In the genomic region with DNA sequence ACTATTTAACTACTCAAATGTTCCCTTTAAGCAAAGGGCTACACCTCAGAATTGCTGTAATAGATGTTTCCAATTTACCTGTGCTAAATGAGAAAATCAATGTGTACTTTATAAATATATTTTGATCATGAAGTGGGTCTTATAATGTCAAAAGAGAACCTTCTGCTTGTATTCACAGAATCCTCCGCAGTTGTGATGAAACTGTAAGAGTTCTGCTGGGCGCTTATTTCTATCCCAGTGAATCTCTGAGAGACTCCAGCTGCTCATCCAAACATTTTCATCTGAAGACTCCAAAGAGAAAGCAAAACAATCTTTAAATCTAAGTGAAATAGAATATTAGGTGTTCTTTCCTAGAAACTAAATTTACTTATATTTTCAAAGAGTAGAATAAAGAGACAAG, we compare ENCODE assay signal across 26 mouse cellular contexts.
A peak's percentile ranks its signal among the peaks of the same experiment; 100 is the strongest.
DNase-seq lines count a peak whose midpoint lies in the region; ATAC-seq and TF ChIP-seq lines count a peak whose summit lies in the region.
"Had no signal": no experiment of that assay in that cellular context is flagged by ENCODE, and none has a peak within 500 bp of the region (broad histone marks: within the 10 kb centered on the region; RNA-seq: fewer than 3 reads in every experiment).

No protein-coding gene starts in this region.

- no peak for TF ChIP-seq CTCF in left cerebral cortex, adult 2 months (IDR thresholded peaks at IDR 0.05)

- H3K27me3 ChIP-seq in forebrain, embryonic 10.5 days (ENCODE audit: poor library complexity, severe bottlenecking), result 0 out of 2 replicates have a peak, but pooled peaks cover 2% of the 10 kb centered on the region
- no peaks in the 10 kb centered on the region for H3K27me3 ChIP-seq in forebrain, embryonic 12.5 days
- H3K27me3 ChIP-seq in forebrain, embryonic 15.5 days, result no peaks in the 10 kb centered on the region
- no peaks in the 10 kb centered on the region for H3K27me3 ChIP-seq in midbrain, embryonic 16.5 days (ENCODE audit: control insufficient read depth, insufficient read depth, low read depth, low read length)
- H3K27me3 ChIP-seq: CH12.LX; heart, embryonic 12.5 days; heart, embryonic 15.5 days; hindbrain, embryonic 13.5 days; intestine, embryonic 15.5 days had no signal

- H3K4me2 ChIP-seq in forebrain, embryonic 12.5 days, result no peak overlapping the region
- no peak overlapping the region for H3K4me2 ChIP-seq in forebrain, embryonic 15.5 days (replicated peaks)
- no peak overlapping the region for H3K4me2 ChIP-seq in midbrain, embryonic 16.5 days (ENCODE audit: low read length)
- H3K4me2 ChIP-seq: heart, embryonic 12.5 days; heart, embryonic 15.5 days; hindbrain, embryonic 13.5 days; intestine, embryonic 15.5 days had no signal

- peaks cover 44% of the 10 kb centered on the region for H3K4me1 ChIP-seq in forebrain, embryonic 10.5 days
- peaks cover 6% of the 10 kb centered on the region; the same call in 1 of the 2 replicates for H3K4me1 ChIP-seq in forebrain, embryonic 12.5 days
- H3K4me1 ChIP-seq in forebrain, embryonic 15.5 days, result peaks cover 3% of the 10 kb centered on the region; the same call in 1 of the 2 replicates
- no peaks in the 10 kb centered on the region for H3K4me1 ChIP-seq in midbrain, embryonic 16.5 days (ENCODE audit: control insufficient read depth, insufficient read depth, low read length)
- H3K4me1 ChIP-seq: heart, embryonic 12.5 days; heart, embryonic 15.5 days; hindbrain, embryonic 10.5 days; hindbrain, embryonic 13.5 days; intestine, embryonic 15.5 days had no signal

- H3K4me3 ChIP-seq in forebrain, embryonic 10.5 days, result no peak overlapping the region
- H3K4me3 ChIP-seq in forebrain, embryonic 12.5 days (replicated peaks), result no peak overlapping the region
- H3K4me3 ChIP-seq in left cerebral cortex, adult 2 months, result no peak overlapping the region
- H3K4me3 ChIP-seq in forebrain, embryonic 15.5 days, result no peak overlapping the region
- no peak overlapping the region for H3K4me3 ChIP-seq in midbrain, embryonic 16.5 days (ENCODE audit: low read depth, low read length)
- H3K4me3 ChIP-seq: heart, embryonic 12.5 days; heart, embryonic 15.5 days; hindbrain, embryonic 10.5 days; hindbrain, embryonic 13.5 days; intestine, embryonic 15.5 days had no signal

- 93% methylated on average over 2 of the region's 2 CpGs for WGBS in forebrain, embryonic 10.5 days
- WGBS in forebrain, embryonic 12.5 days, result 80% methylated on average over 2 of the region's 2 CpGs
- 59% methylated on average over 2 of the region's 2 CpGs for WGBS in forebrain, embryonic 15.5 days
- WGBS in midbrain, embryonic 16.5 days, result 93% methylated on average over 2 of the region's 2 CpGs

- H3K9ac ChIP-seq in forebrain, embryonic 12.5 days, result no peak overlapping the region
- no peak overlapping the region; the same call in 1 of the 2 replicates for H3K9ac ChIP-seq in forebrain, embryonic 15.5 days (replicated peaks)
- no peak overlapping the region for H3K9ac ChIP-seq in midbrain, embryonic 16.5 days (ENCODE audit: low read depth, low read length)
- H3K9ac ChIP-seq: heart, embryonic 12.5 days; heart, embryonic 15.5 days; hindbrain, embryonic 13.5 days; intestine, embryonic 15.5 days had no signal

- intact Hi-C loops in left cerebral cortex, adult 2 months (cut with DNase I), result no loop called here
- intact Hi-C loops in left cerebral cortex, postnatal 25 days (cut with DNase I), result no loop called here

- no peaks in the 10 kb centered on the region for H3K9me3 ChIP-seq in forebrain, embryonic 10.5 days
- no peaks in the 10 kb centered on the region for H3K9me3 ChIP-seq in forebrain, embryonic 12.5 days
- H3K9me3 ChIP-seq in forebrain, embryonic 15.5 days, result no peaks in the 10 kb centered on the region
- H3K9me3 ChIP-seq in midbrain, embryonic 16.5 days (replicated peaks; ENCODE audit: control insufficient read depth, low read length, poor library complexity, severe bottlenecking), result no peaks in the 10 kb centered on the region
- H3K9me3 ChIP-seq: G1E; heart, embryonic 12.5 days; heart, embryonic 15.5 days; hindbrain, embryonic 10.5 days; hindbrain, embryonic 13.5 days; intestine, embryonic 15.5 days had no signal

- H3K27ac ChIP-seq in forebrain, embryonic 10.5 days, result peak overlapping the region; percentile 85; the same call in 1 of the 2 replicates
- H3K27ac ChIP-seq in forebrain, embryonic 12.5 days, result no peak overlapping the region
- peak overlapping the region; percentile 94; the same call in 1 of the 2 replicates for H3K27ac ChIP-seq in left cerebral cortex, adult 2 months
- H3K27ac ChIP-seq in forebrain, embryonic 15.5 days (replicated peaks), result peak overlapping the region; percentile 60
- H3K27ac ChIP-seq in midbrain, embryonic 16.5 days (ENCODE audit: low read length), result no peak overlapping the region
- H3K27ac ChIP-seq: heart, embryonic 15.5 days; hindbrain, embryonic 10.5 days; hindbrain, embryonic 13.5 days; intestine, embryonic 15.5 days had no signal

- ATAC-seq in forebrain, embryonic 12.5 days (ENCODE audit: low FRiP score), result no peak
- ATAC-seq in forebrain, embryonic 15.5 days (replicated peaks), result no peak
- ATAC-seq in midbrain, embryonic 16.5 days, result no peak
- ATAC-seq: hindbrain, embryonic 16.5 days; intestine, embryonic 15.5 days; Patski had no signal

- H3K36me3 ChIP-seq in forebrain, embryonic 10.5 days (replicated peaks), result no peaks in the 10 kb centered on the region
- H3K36me3 ChIP-seq in forebrain, embryonic 12.5 days (replicated peaks), result no peaks in the 10 kb centered on the region
- no peaks in the 10 kb centered on the region for H3K36me3 ChIP-seq in forebrain, embryonic 15.5 days
- H3K36me3 ChIP-seq in midbrain, embryonic 16.5 days (ENCODE audit: control insufficient read depth, insufficient read depth, low read length), result no peaks in the 10 kb centered on the region
- H3K36me3 ChIP-seq: G1E; heart, embryonic 12.5 days; heart, embryonic 15.5 days; hindbrain, embryonic 10.5 days; hindbrain, embryonic 13.5 days; intestine, embryonic 15.5 days had no signal

- no peak for DNase-seq in forebrain, embryonic 10.5 days (ENCODE audit: extremely low spot score, low spot score)
- no peak for DNase-seq in left cerebral cortex, adult 2 months (ENCODE audit: extremely low spot score in 1 of 2, low spot score in 2 of 2)
- no peak for DNase-seq in left cerebral cortex, postnatal 25 days (ENCODE audit: low spot score in 2 of 2)
- DNase-seq in cerebellum, adult 11-12 months, result no peak
- DNase-seq: adrenal gland, postnatal 10 days; adrenal gland, postnatal 36 days; B cell, adult 2 months; cerebellum, adult 2 months; cerebellum, postnatal 36 days; gastrocnemius, postnatal 25 days; heart, adult 18-20 months; heart, postnatal 10 days; heart, postnatal 36 days; kidney, adult 11 months had no signal

Comparison
In these comparisons a context has a peak if more than half of its experiments do, and no peak if none do; other contexts are left out.
1. H3K27ac ChIP-seq: peak in forebrain, embryonic 10.5 days (single experiment), left cerebral cortex, adult 2 months (single experiment) and forebrain, embryonic 15.5 days (single experiment); none in forebrain, embryonic 12.5 days (single experiment) and midbrain, embryonic 16.5 days (single experiment).